Mouse (Mus musculus): Measurements from ENCODE around the gene Tmem198.

DNA sequence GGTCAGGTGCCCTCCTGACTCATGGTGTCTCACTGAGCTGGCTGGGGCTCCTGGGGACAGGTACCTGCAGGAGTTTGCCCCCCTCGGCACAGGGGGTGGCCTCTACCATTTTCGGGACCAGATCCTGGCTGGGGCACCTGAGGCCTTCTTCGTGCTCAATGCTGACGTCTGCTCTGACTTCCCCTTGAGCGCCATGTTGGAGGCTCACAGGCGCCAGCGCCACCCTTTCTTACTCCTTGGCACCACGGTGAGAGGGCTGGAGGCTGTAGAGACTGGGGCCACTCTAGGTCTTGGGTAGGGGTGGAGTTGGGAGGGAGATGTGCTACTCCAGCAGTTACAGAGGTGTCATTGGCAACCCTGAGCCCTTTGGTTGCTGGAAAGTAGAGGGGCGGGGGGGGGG lies 40.5 kb upstream of the Tmem198 start:
- no peak for TF ChIP-seq CTCF (IDR thresholded peaks at IDR 0.05; ENCODE audit: control insufficient read depth, insufficient read depth, insufficient replicate concordance, low read depth, low read length)
- no peak for TF ChIP-seq POLR2A (IDR thresholded peaks at IDR 0.05; ENCODE audit: control insufficient read depth, low read depth, low read length)
